Mouse (Mus musculus) ES-E14 (cell line): Measurements from ENCODE around the gene Zfp451. TPM values are rescaled to one million over a fixed set of nuclear protein-coding genes. Genes with fewer than 3 reads are reported as not detected.

Source experiments
- DNase-seq: peaks from one replicate; pipeline ENCODE4 v3.0.0-alpha.2; 2013; ENCODE audit warnings: low read depth, low spot score
- H3K27ac ChIP-seq: 2 replicates; pipeline ENCODE4 v1.5.1; 2012; ENCODE audit warnings: low read depth, mild to moderate bottlenecking, low read length, moderate library complexity, mixed read lengths; ENCODE audit not compliant: poor library complexity, insufficient read depth, severe bottlenecking
- H3K36me3 ChIP-seq: 2 replicates; pipeline ENCODE4 v1.6.1; 2012; ENCODE audit warnings: mild to moderate bottlenecking, low read length, moderate library complexity, mixed read lengths; ENCODE audit not compliant: control insufficient read depth, poor library complexity, insufficient read depth, severe bottlenecking
- H3K4me1 ChIP-seq, 2 experiments: fragments of 150-350 bp in 1 of 2; sonication (generic) in 1 of 2; 2 replicates each; pipeline ENCODE4 v1.6.1; 2012; ENCODE audit warnings: low read length in 2 of 2, mild to moderate bottlenecking in 1 of 2, mixed read lengths in 1 of 2; ENCODE audit not compliant: control insufficient read depth in 2 of 2, insufficient read depth in 2 of 2, poor library complexity in 1 of 2
- H3K4me3 ChIP-seq, 2 experiments: fragments of 150-350 bp in 1 of 2; sonication (generic) in 1 of 2; 2 replicates each; pipeline ENCODE4 v1.5.1; 2012; ENCODE audit warnings: low read length in 2 of 2, low read depth in 1 of 2, mild to moderate bottlenecking in 1 of 2, mixed read lengths in 1 of 2; ENCODE audit not compliant: insufficient read depth in 1 of 2, poor library complexity in 1 of 2, severe bottlenecking in 1 of 2
- H3K9ac ChIP-seq: 2 replicates; pipeline ENCODE4 v1.6.1; 2012; ENCODE audit warnings: low read depth, mild to moderate bottlenecking, low read length, mixed read lengths; ENCODE audit not compliant: poor library complexity, insufficient read depth, severe bottlenecking
- H3K9me3 ChIP-seq: fragments of 150-350 bp; sonication (generic); 2 replicates; pipeline ENCODE4 v1.6.1; 2012; ENCODE audit warnings: low read depth, mild to moderate bottlenecking, low read length; ENCODE audit not compliant: control insufficient read depth, insufficient read depth
- CHD2 ChIP-seq: IDR thresholded peaks from 2 replicates; pipeline ENCODE4 v1.6.1; 2014; ENCODE audit warnings: mild to moderate bottlenecking, low read depth, low read length, inconsistent platforms
- HCFC1 ChIP-seq: IDR thresholded peaks from 2 replicates; pipeline ENCODE4 v1.6.1; 2012; ENCODE audit warnings: low read length, inconsistent platforms, borderline replicate concordance; ENCODE audit not compliant: insufficient read depth
- MAFK ChIP-seq: IDR thresholded peaks from 2 replicates; pipeline ENCODE4 v1.6.1; 2014; ENCODE audit warnings: mild to moderate bottlenecking, low read depth, low read length, inconsistent platforms; ENCODE audit not compliant: insufficient read depth
- ZC3H11A ChIP-seq: IDR thresholded peaks from 2 replicates; pipeline ENCODE4 v1.6.1; 2012; ENCODE audit warnings: low read depth, mild to moderate bottlenecking, inconsistent platforms, low read length, borderline replicate concordance
- ZNF384 ChIP-seq: IDR thresholded peaks from 2 replicates; pipeline ENCODE4 v1.6.1; 2012; ENCODE audit warnings: low read depth, low read length, inconsistent platforms
- in situ Hi-C, 2 experiments: fragments of 600-800 bp; cut with MboI; formaldehyde crosslinking; loops; one replicate each; pipeline ENCODE4 v1.15.1; 2025; ENCODE audit warnings: low sequenced_read_pairs in 2 of 2, inconsistent platforms in 1 of 2; ENCODE audit not compliant: unreplicated experiment in 2 of 2
- total RNA-seq: library from RNA; depleted of rRNA; stranded (reverse); fragments of 300-350 nt; gene quantifications from 2 replicates; pipeline ENCODE4 v1.2.3, GENCODE M21; 2012

Zfp451 gene
- total RNA-seq, 1 experiment: 27.7 TPM

DNA sequence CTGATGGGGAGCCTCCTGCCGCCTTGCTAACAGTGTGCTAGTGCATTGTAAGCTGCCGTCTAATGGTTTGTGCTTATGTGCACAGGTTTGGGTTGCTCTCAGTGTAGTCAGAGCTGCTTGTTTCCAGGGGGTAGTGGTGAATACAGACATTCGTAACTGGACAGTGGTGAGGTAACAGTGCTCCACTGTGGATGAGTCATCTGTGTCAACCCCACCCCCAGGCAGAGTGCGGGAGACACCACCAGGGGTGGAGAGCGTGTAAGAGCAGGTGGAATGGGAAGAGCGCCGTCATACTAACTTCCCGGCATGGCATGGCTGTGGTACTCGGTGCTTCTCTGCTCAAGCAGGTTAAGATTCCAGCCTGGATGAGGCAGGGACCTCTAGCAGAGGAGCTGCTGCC is 81.4 kb downstream of the Zfp451 start:
- Histone ChIP-seq H3K4me3 (no peak overlapping the region), H3K36me3 (peaks cover 38% of the 10 kb centered on the region)
- in situ Hi-C loops: no loop called here

DNA sequence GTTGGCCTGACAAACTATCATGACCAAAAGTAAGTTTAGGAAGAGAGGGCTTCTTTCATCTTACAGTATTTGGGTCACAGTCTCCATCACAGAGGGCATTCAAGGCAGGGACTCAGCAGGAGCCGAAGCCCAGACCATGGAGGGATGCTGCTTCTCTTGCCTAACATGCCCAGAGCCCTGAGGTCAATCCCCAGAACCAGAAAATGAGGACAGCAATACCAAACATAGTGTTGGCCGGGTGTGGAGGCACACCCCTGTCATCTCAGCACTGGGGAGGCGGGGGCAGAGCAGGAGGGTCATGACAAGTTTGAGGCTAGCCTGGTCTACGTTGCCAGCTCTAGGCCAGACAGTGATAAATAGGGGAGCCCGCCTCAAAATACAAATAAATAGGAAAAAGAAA is 89.3 kb downstream of the Zfp451 start:
- Histone ChIP-seq H3K4me1 (peaks cover 0 to 7% of the 10 kb centered on the region in 2 experiments; a peak in 1 of 4 replicates), H3K36me3 (peaks cover 37% of the 10 kb centered on the region), H3K9ac (no peak overlapping the region), H3K4me3 (no peak overlapping the region), H3K9me3 (no peaks in the 10 kb centered on the region), H3K27ac (no peak overlapping the region)
- in situ Hi-C loops: no loop called here
- no peak for TF ChIP-seq ZNF384
- TF ChIP-seq ZC3H11A: no peak
- no peak for TF ChIP-seq CHD2
- no peak for TF ChIP-seq HCFC1
- no peak for TF ChIP-seq MAFK
- no peak for DNase-seq

More for the DNA sequence above, 81.4 kb downstream of the Zfp451 start:
- Histone ChIP-seq H3K27ac (no peak overlapping the region), H3K9ac (no peak overlapping the region), H3K4me1 (peaks cover 0 to 7% of the 10 kb centered on the region in 2 experiments; a peak in 1 of 4 replicates), H3K9me3 (no peaks in the 10 kb centered on the region)
- no peak for TF ChIP-seq ZC3H11A
- TF ChIP-seq CHD2: no peak
- TF ChIP-seq ZNF384: no peak
- TF ChIP-seq HCFC1: no peak
- no peak for TF ChIP-seq MAFK
- no peak for DNase-seq

DNA sequence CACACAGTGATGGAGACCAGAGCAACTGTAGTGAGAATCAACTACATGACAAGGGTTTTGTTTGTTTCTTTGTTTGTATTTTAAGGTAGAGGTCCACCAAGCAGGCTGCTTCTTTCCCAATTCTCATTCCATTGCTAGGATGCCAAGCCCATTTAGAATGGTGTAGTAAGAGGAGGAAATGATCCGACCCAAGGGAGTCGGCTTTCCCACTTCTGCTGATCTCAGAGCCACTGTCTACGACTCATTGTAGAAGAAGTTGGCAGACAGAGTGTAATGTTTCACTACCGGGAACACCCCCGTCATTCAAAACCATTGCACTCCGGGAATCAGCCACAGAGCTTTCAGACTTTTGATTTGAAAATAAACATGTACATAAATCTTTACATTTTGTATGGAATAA is 89.9 kb downstream of the Zfp451 start:
- TF ChIP-seq ZNF384: no peak
- TF ChIP-seq MAFK: no peak
- no peak for TF ChIP-seq CHD2
- TF ChIP-seq ZC3H11A: no peak
- TF ChIP-seq HCFC1: no peak
- H3K9ac ChIP-seq: no peak overlapping the region
- H3K4me1 ChIP-seq: peaks cover 0 to 7% of the 10 kb centered on the region in 2 experiments; a peak in 1 of 4 replicates
- in situ Hi-C loops: no loop called here
- DNase-seq: no peak
- H3K36me3 ChIP-seq: peaks cover 33% of the 10 kb centered on the region
- no peaks in the 10 kb centered on the region for H3K9me3 ChIP-seq
- H3K4me3 ChIP-seq: no peak overlapping the region
- no peak overlapping the region for H3K27ac ChIP-seq

DNA sequence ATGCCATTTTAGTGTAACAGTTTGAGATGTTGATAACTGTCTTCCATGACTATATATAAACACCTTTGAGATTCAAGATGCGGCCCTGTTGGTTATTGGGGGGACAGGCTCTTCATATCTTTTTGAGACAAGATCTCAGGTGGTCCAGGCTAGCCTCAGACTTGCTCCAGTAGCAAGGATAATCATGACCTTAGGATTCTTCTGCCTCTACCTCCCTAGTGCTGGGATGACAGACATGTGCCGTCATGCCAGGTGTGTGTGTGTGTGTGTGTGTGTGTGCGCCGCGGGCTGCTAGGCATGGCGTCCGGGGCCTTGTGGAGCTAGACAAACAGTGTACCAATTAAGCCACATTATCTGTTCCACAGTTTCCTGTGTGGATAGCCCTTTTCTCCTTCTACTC is 93.4 kb downstream of the Zfp451 start:
- peaks cover 0 to 7% of the 10 kb centered on the region in 2 experiments; a peak in 1 of 4 replicates for H3K4me1 ChIP-seq
- H3K4me3 ChIP-seq: peak overlapping the region; percentile 61 to 88
- peak overlapping the region; percentile 74; the same call in 1 of the 2 replicates for H3K9ac ChIP-seq
- in situ Hi-C loops: no loop called here
- H3K36me3 ChIP-seq: peaks cover 25% of the 10 kb centered on the region
- H3K9me3 ChIP-seq: no peaks in the 10 kb centered on the region
- TF ChIP-seq ZNF384: no peak
- TF ChIP-seq HCFC1: no peak
- no peak for TF ChIP-seq MAFK
- TF ChIP-seq CHD2: no peak
- no peak for TF ChIP-seq ZC3H11A
- no peak for DNase-seq
- H3K27ac ChIP-seq: no peak overlapping the region
